ENCODE assay signal across 8 mouse cellular contexts in the genomic region with DNA sequence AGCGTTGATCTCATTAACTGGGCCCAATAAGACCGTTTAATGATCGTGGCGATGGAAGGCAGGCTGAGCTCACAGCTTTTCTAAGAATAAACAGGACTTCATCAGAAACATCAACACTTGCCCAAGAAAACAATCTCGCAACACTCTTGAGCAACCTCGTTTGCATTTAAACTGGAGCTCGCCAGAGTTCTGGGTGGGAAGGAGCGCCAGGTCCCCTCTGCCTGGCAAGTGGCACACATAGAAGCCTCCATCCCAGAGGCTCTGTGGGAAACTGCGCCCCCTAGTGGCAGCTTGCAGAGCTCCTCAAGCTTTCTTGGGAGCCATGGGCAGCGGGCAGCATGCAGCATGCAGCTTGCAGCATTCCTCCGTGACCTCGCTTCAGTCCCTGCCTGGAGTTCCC.
DNase-seq lines count a peak whose midpoint lies in the region; ATAC-seq and TF ChIP-seq lines count a peak whose summit lies in the region.

No protein-coding gene starts in this region.

- DNase-seq in brain, embryonic 14.5 days (ENCODE audit: low read depth), result peak; percentile 96
- DNase-seq in kidney, postnatal 10 days, result peak; percentile 96
- DNase-seq in liver, embryonic 11.5 days (ENCODE audit: low spot score), result peak; percentile 80
- DNase-seq in natural killer cell, adult 2 months (ENCODE audit: low spot score in 2 of 2), result peak; percentile 40 to 73

- no peaks in the 10 kb centered on the region for H3K79me3 ChIP-seq in C2C12 (ENCODE audit: low read depth)

- H3K4me1 ChIP-seq in heart, embryonic 13.5 days, result peaks cover 50% of the 10 kb centered on the region
- peaks cover 17% of the 10 kb centered on the region; the same call in 1 of the 2 replicates for H3K4me1 ChIP-seq in liver, embryonic 11.5 days (replicated peaks; ENCODE audit: control insufficient read depth, insufficient read depth, low read length)
- H3K4me1 ChIP-seq in stomach, embryonic 14.5 days (ENCODE audit: control insufficient read depth, insufficient read depth, low read length), result peaks cover 15% of the 10 kb centered on the region

- no peak overlapping the region for H3K4me3 ChIP-seq in C2C12 (ENCODE audit: insufficient read depth, poor library complexity, severe bottlenecking)
- peak overlapping the region; percentile 22; the same call in 1 of the 2 replicates for H3K4me3 ChIP-seq in heart, embryonic 13.5 days
- no peak overlapping the region for H3K4me3 ChIP-seq in liver, embryonic 11.5 days (ENCODE audit: low read depth, low read length)
- H3K4me3 ChIP-seq in stomach, embryonic 14.5 days (ENCODE audit: low read depth, low read length), result no peak overlapping the region

- no peak overlapping the region for H3ac ChIP-seq in C2C12 (ENCODE audit: control insufficient read depth, insufficient read length, low read depth)

- peak overlapping the region; percentile 76 for H3K9ac ChIP-seq in heart, embryonic 13.5 days
- no peak overlapping the region for H3K9ac ChIP-seq in liver, embryonic 11.5 days (ENCODE audit: low read depth, low read length)
- H3K9ac ChIP-seq in stomach, embryonic 14.5 days (replicated peaks; ENCODE audit: low read depth, low read length), result no peak overlapping the region

- 30% methylated on average over 12 of the region's 12 CpGs for WGBS in heart, embryonic 13.5 days
- 37% methylated on average over 12 of the region's 12 CpGs for WGBS in liver, embryonic 11.5 days
- 27% methylated on average over 12 of the region's 12 CpGs for WGBS in stomach, embryonic 14.5 days

- no peaks in the 10 kb centered on the region for H3K27me3 ChIP-seq in C2C12 (ENCODE audit: control insufficient read depth, insufficient read depth, insufficient read length)
- peaks cover 8% of the 10 kb centered on the region; the same call in 1 of the 2 replicates for H3K27me3 ChIP-seq in heart, embryonic 13.5 days (replicated peaks)
- H3K27me3 ChIP-seq in liver, embryonic 11.5 days (replicated peaks; ENCODE audit: control insufficient read depth, insufficient read depth, low read length), result peaks cover 6% of the 10 kb centered on the region
- no peaks in the 10 kb centered on the region; the same call in 1 of the 2 replicates for H3K27me3 ChIP-seq in stomach, embryonic 14.5 days (ENCODE audit: control insufficient read depth, insufficient read depth, low read length)

- peak; percentile 93 for TF ChIP-seq CTCF in C2C12 (IDR thresholded peaks at IDR 0.05; ENCODE audit: control insufficient read depth, insufficient read depth, insufficient read length)
- peak; percentile 99 for TF ChIP-seq CTCF in brain, embryonic 14.5 days (IDR thresholded peaks at IDR 0.05; ENCODE audit: borderline replicate concordance, extremely low read depth, insufficient read depth, insufficient read length)

- H3K79me2 ChIP-seq in C2C12 (ENCODE audit: control insufficient read depth, insufficient read depth), result no peaks in the 10 kb centered on the region

- no peak overlapping the region for H3K27ac ChIP-seq in heart, embryonic 13.5 days (replicated peaks)
- H3K27ac ChIP-seq in liver, embryonic 11.5 days (ENCODE audit: low read depth, low read length), result no peak overlapping the region
- H3K27ac ChIP-seq in stomach, embryonic 14.5 days (ENCODE audit: low read length), result no peak overlapping the region

- H3K4me2 ChIP-seq in heart, embryonic 13.5 days, result peak overlapping the region; percentile 75
- peak overlapping the region; percentile 47 for H3K4me2 ChIP-seq in liver, embryonic 11.5 days
- peak overlapping the region; percentile 19; the same call in 1 of the 2 replicates for H3K4me2 ChIP-seq in stomach, embryonic 14.5 days (replicated peaks; ENCODE audit: low read depth, low read length)

- TF ChIP-seq POLR2A in brain, embryonic 14.5 days (IDR thresholded peaks at IDR 0.05; ENCODE audit: borderline replicate concordance, extremely low read depth, insufficient read depth, insufficient read length, poor library complexity, severe bottlenecking), result no peak

- no peaks in the 10 kb centered on the region for H3K36me3 ChIP-seq in C2C12 (ENCODE audit: control insufficient read depth, insufficient read depth)
- H3K36me3 ChIP-seq in heart, embryonic 13.5 days, result no peaks in the 10 kb centered on the region
- no peaks in the 10 kb centered on the region for H3K36me3 ChIP-seq in liver, embryonic 11.5 days (ENCODE audit: control insufficient read depth, insufficient read depth, low read length)
- no peaks in the 10 kb centered on the region for H3K36me3 ChIP-seq in stomach, embryonic 14.5 days (ENCODE audit: control insufficient read depth, insufficient read depth, low read length)

- H3K9me3 ChIP-seq in heart, embryonic 13.5 days, result no peaks in the 10 kb centered on the region
- H3K9me3 ChIP-seq in liver, embryonic 11.5 days (ENCODE audit: control insufficient read depth, low read length), result no peaks in the 10 kb centered on the region
- H3K9me3 ChIP-seq in stomach, embryonic 14.5 days (ENCODE audit: control insufficient read depth, low read depth, low read length), result no peaks in the 10 kb centered on the region

- peak; percentile 63; the same call in 1 of the 2 replicates for ATAC-seq in erythroid progenitor cell, adult 5-6 weeks (replicated peaks; ENCODE audit: low FRiP score, poor library complexity, severe bottlenecking)
- ATAC-seq in heart, embryonic 13.5 days (ENCODE audit: extremely low read depth, insufficient number of reproducible peaks, low FRiP score, low TSS enrichment), result no peak
- no peak; the same call in 1 of the 2 replicates for ATAC-seq in liver, embryonic 11.5 days (replicated peaks; ENCODE audit: low FRiP score)
- ATAC-seq in stomach, embryonic 14.5 days (ENCODE audit: insufficient number of reproducible peaks, insufficient read depth, low FRiP score, low read depth), result no peak

TF ChIP-seq in C2C12, 6 proteins besides CTCF, POLR2A, EP300 and RAD21:
- TF ChIP-seq USF1 (IDR thresholded peaks at IDR 0.05; ENCODE audit: low read depth), result no peak
- no peak for TF ChIP-seq MYOD1 (IDR thresholded peaks at IDR 0.05; ENCODE audit: control insufficient read depth, insufficient read length, low read depth)
- TF ChIP-seq MYOG (IDR thresholded peaks at IDR 0.05; ENCODE audit: control insufficient read depth, extremely low read depth, insufficient read length), result no peak
- TF ChIP-seq MAX (IDR thresholded peaks at IDR 0.05), result no peak

Comparison
In these comparisons a context has a peak if more than half of its experiments do, and no peak if none do; other contexts are left out.
1. H3K4me2 ChIP-seq: peak in every context shown above with its lines; median percentile 75 in heart, embryonic 13.5 days; 47 in liver, embryonic 11.5 days; 19 in stomach, embryonic 14.5 days.